Mouse (Mus musculus): Measurements from ENCODE around the gene Dirc2. TPM values are rescaled to one million over a fixed set of nuclear protein-coding genes. Genes with fewer than 3 reads are reported as not detected.

Dirc2 gene
- polyA plus RNA-seq, 2 experiments from 2014 or later = 1.9 to 2.5 TPM

GRCm38 (mm10) chr16:35738096-35738767, 30.9 kb downstream of the Dirc2 start:
- ATAC-seq = no peak

DNA sequence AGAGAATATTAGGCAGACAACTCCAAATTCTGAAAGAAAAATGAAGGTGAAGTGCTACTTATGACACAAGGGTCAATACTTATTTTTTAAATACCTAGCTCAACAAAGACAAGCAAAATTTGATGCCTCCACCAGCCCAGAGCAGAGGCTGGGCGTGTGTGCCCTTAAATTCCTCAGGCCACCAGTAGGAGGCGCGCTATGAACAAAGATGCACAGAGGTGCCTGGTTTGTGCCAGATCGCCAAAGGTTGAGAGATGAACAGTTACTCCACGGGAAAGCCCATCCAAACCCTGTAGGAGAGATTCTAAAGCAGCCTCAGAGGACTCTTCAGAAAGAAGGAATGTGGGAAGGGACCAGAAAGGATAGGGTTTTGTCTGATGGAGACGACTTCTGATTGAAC, 35.1 kb downstream of the Dirc2 start:
- peak; percentile 69 for ATAC-seq

DNA sequence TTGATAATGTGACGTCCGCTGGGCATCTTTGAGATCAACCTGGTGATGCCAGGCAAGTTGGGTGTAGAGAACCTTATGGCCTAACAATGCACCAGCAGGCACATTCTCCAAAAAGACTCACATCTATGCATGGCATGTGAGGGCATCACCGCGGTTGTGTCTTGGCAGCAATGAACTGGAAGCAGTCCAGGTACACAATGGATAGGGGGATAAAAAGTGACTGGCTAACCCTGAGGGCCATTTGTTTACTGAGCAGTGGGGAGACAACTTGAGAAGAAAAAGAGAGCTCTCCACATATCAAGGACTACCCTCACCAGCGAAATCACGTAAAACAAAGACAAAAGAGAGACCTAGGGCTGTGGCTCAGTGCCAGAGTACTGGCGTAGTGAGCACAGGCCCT, 37.1 kb downstream of the Dirc2 start:
- no peak for ATAC-seq

DNA sequence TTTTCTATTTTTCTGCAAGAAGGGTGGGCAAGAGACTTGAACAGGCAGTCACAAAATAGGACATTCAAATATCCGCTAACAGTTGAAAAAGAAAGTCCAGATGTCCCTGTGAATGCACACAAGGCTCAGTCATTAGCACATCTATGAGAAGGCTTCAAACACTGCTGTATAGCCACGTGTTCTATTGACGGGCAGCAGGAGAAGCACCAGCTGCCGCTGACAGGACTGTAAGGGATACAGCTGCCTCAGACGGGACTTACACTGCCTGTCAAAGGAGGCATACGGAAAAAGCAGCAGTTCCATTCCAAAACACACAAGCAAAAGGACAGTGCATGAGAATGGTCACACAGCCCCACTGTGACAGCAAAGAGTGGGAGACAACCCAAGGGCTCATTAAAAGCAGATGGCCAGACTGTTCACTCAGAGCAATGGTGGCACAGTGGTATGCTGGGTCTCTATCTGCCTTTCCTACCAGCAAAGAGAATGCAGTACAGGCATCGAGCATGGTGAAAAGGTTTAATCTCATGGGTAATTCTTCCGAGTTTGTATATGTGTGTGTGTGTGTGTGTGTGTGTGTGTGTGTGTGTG, 39.9 kb downstream of the Dirc2 start:
- no peak for ATAC-seq

DNA sequence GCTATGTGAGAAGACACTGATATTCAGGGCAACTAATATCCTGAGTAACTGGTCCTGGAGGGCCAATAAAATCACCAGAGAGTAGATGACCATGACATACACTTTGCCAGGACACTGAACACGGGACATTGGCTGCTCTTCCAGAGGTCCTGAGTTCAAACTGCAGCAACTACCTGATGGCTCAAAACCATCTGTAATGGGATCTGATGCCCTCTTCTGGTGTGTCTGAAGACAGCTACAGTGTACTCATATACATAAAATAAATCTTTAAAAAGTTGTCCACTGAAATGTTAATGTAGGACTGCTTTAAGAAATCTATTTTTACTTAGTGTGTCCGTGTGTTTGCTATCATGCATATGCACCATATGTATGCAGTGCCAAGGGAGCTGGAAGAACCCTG, 42.6 kb downstream of the Dirc2 start:
- no peak for ATAC-seq

GRCm38 (mm10) chr16:35724561-35724960, 44.6 kb downstream of the Dirc2 start:
- no peak for ATAC-seq

GRCm38 (mm10) chr16:35717761-35718160, 51.4 kb downstream of the Dirc2 start:
- ATAC-seq = no peak

DNA sequence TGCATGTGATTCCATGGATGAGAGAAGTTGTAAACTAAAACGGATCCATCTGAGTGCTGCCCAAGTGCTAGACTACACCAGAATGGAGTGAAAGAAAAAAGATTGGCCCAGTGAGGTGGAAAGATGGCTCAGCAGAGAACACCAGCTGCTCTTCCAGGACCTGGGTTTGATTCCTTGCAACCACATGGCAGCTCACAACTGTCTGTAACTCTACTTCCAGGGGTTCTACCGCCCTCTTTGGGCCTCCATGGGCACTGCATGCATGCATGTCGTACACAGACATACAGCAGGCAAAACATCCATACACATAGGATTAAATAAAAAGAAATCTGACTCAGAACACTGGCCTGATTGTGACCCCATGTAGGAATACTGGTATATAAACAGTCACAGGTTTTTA, 52.9 kb downstream of the Dirc2 start:
- ATAC-seq = no peak

GRCm38 (mm10) chr16:35715771-35716170, 53.4 kb downstream of the Dirc2 start:
- ATAC-seq = no peak

- no peak for ATAC-seq
Observed at GRCm38 (mm10) chr16:35715350-35715749, 53.8 kb downstream of the Dirc2 start.

DNA sequence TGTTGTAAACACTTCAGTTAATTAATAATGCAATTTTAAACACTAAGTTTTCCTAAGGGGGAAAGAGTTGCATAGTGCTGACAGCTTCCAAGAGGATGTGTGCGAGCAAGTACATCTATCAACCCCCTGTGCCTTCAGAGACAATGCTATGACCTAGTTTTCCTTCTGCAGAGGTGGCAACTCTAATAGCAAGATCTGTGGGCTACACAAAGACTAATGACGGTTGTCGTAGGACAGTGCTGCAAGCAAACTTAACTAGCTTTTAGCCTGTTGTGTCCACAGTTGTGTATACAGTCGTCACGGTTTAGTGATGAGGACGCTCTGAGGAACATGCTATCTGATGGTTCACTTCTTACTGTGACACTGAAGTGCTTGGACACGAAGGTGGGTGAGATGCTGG, 54.5 kb downstream of the Dirc2 start:
- ATAC-seq = no peak

- no peak for ATAC-seq
Observed at GRCm38 (mm10) chr16:35713606-35714005, 55.5 kb downstream of the Dirc2 start.

- no peak for ATAC-seq
Observed at GRCm38 (mm10) chr16:35711004-35711403, 58.2 kb downstream of the Dirc2 start.

GRCm38 (mm10) chr16:35707004-35707403, 62.2 kb downstream of the Dirc2 start:
- no peak for ATAC-seq

DNA sequence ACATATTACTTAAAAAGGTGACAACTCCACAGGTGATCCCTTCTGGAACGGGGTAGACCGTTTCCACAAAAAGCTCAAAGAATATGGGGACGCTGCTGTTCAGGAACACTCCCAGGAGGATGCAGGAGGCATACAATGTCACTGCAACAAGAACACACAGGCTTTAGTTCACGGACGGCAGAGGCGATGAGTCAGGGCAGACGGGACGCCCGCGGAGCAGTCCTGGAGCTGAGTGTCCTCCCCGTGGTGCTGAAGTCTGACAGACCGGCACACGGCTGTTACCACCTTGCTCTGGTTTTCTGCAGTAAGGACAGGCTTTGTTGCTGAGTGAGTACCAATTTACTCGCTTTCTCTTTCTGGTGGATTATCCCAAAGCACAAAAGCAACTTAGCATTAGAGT, 64.4 kb downstream of the Dirc2 start:
- no peak for ATAC-seq

DNA sequence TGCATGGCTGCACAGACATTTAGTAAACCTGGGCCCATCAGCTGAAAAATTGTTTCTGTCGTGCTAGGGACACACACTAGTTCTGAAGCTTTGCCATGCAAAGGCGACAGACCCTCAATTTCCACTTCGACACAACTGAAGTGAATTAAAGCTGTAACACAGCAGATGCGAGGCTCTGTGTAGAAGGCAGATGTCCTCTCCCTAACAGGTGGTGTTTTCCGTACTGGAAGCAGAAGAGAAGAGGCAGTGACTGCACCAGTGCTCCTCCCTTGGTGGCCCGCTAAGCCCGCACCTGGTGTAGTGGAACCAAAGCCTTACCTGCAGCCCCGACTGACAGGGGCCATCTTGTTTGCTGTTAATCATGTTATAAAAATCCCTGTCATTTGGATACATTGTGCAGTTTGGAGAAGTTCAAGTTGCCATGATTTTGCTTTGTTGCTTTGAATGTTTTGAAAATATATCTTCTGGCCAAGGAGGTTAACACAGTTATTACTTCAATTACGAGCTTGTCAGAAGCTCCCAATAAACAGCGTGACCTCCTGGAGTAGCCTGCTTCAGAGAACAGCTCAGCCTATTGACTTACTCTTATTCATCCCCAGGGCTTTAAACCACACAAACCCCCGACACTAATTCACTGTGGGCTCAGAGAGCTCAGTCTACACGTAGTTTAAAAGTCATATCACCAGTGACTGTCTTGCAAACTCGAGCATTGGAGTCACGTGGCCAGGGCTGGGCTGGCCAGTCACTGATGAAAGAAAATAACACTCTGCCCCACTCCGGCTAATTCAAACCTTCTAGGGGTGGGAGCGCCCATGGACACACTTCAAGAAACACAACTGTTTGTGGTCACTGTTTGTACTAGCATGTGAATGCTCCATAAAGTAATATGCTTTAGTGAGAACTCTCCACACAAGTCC, 65.1 kb downstream of the Dirc2 start:
- ATAC-seq = no peak

DNA sequence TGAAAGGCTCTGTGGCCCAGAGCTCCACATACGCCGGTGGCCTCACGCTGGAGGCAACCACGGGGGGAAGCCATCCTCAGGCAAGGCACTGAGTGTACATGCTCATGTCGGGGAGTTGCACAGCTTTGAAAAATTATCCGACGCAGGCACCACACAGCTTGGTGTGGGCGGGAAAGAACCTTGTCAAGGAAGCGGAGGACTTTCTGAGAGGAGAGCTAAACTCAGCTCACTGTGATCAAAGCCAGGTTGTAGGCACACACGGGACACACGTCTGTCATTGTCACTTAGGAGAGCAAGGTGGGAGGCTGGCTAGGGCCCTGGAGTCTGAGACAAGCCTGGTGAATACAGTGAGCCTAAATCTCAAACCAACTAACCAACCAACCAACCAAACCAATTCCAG, 67.3 kb downstream of the Dirc2 start:
- ATAC-seq = no peak

GRCm38 (mm10) chr16:35696103-35696502, 73.1 kb downstream of the Dirc2 start:
- ATAC-seq = peak; percentile 98

DNA sequence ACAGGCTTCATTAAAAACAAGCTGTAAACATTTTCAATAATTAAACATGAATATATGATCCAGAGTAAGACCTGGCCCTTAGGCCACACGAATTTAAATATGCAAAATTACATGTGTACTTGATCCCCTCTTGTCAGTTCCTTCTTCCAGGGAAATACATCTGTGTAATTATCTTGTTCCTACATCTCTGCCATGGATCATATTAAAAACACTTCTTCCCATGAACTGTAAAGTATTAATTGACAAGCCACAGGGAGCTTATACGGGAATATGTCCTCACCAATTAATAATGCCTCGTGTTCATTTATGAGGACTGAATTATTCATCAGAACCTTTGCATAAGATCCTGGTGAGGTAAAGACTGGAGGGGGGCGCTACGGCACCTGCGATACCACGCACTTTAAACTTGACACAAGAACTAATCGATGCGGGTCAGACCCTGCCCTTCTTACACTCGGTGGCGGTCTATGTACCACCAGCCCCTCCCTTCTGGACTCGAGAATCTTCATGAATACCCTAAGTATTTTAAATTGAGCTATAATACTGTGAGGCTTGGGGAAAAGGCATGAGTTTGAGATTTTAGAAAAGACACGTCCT, 74.8 kb downstream of the Dirc2 start:
- ATAC-seq = no peak

GRCm38 (mm10) chr16:35691606-35692005, 77.5 kb downstream of the Dirc2 start:
- no peak for ATAC-seq

DNA sequence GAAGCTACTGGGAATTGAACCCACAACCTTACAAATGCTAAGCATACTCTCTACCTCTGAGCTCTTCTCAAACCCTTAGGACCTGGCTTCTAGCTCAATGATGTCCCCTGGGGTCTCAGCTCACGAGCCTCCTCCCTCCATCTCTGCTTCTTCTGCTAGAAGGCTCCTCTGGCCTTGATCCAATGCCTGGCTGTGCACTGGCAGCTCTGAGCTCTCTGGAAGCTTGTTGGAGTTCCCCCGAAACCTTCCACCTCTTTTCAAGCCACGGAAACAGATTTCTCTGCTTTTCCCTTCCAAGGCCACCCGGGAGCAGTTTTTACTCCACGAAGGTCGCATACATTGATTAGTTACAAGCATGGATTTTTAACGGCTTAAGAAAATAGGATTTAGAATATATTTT, 82.7 kb downstream of the Dirc2 start:
- no peak for ATAC-seq

- ATAC-seq = no peak
Observed at GRCm38 (mm10) chr16:35685027-35685426, 84.1 kb downstream of the Dirc2 start.

All from activated CD4-positive, CD25-positive, alpha-beta regulatory T cell, adult 4 months (primary cell).